Mouse (Mus musculus): Measurements from ENCODE around the gene Gpnmb. TPM values are rescaled to one million over a fixed set of nuclear protein-coding genes. Genes with fewer than 3 reads are reported as not detected.

Gpnmb gene
- polyA plus RNA-seq, 1 experiment: 0.07 TPM

- Histone ChIP-seq H3K4me1 (ENCODE audit: control insufficient read depth) (peaks cover 2% of the 10 kb centered on the region; the same call in 1 of the 2 replicates), H3K4me3 (replicated peaks) (no peak overlapping the region), H3K9me3 (ENCODE audit: control insufficient read depth, low read length) (peaks cover 8% of the 10 kb centered on the region; the same call in 1 of the 2 replicates), H3K36me3 (ENCODE audit: control insufficient read depth) (no peaks in the 10 kb centered on the region), H3K27me3 (ENCODE audit: control insufficient read depth) (no peaks in the 10 kb centered on the region)
- TF ChIP-seq TAL1 (IDR thresholded peaks at IDR 0.05; ENCODE audit: low read length): no peak
- TF ChIP-seq GATA1 (IDR thresholded peaks at IDR 0.05; ENCODE audit: low read length): no peak
These were observed 26.7 kb upstream of the Gpnmb start for GRCm38 (mm10) chr6:49009665-49010064.

DNA sequence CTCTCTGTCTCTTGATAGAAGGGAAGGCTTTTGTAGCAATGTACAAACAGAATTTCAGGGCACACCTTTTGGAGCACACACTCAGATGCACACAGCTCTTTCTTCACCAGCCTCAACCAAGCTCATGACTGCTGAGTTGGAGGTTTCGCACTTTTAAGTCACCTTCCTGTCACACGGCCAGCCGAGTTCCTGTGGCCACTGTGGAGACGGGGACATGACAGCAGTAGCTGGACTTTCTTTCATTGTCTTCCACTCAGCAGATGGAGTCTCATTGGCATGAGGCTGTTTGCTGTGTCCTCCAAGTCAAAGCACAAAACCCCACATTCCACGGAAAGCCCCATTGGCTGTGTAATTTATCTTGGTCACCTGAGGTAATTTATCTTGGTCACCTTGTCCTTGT lies 25.2 kb upstream of the Gpnmb start:
- peaks cover 2% of the 10 kb centered on the region; the same call in 1 of the 2 replicates for H3K4me1 ChIP-seq (ENCODE audit: control insufficient read depth)
- H3K27me3 ChIP-seq (ENCODE audit: control insufficient read depth): no peaks in the 10 kb centered on the region
- H3K9me3 ChIP-seq (ENCODE audit: control insufficient read depth, low read length): peaks cover 8% of the 10 kb centered on the region; the same call in 1 of the 2 replicates
- no peak overlapping the region for H3K4me3 ChIP-seq (replicated peaks)
- H3K36me3 ChIP-seq (ENCODE audit: control insufficient read depth): no peaks in the 10 kb centered on the region
- TF ChIP-seq TAL1 (IDR thresholded peaks at IDR 0.05; ENCODE audit: low read length): no peak
- TF ChIP-seq GATA1 (IDR thresholded peaks at IDR 0.05; ENCODE audit: low read length): no peak

DNA sequence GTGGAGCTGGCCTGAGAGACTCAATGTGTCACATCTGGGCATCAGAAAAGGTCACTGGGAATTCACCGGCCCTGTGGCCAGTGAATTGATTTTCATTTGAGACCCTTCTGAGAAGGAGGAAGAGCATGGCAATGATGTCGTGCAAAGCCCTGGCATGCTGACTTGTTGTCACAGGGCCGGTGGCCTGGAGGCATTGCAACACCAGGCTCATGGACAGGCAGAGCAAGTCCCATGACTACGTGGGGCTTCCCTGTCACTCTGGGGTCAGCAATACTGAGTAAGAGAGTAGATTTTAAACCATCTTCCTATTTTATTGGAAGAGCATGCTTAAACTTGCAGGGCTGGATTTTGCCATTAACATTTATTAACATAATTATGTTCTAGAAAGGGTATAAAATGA lies 23.3 kb upstream of the Gpnmb start:
- Histone ChIP-seq H3K36me3 (ENCODE audit: control insufficient read depth) (no peaks in the 10 kb centered on the region), H3K4me3 (replicated peaks) (no peak overlapping the region), H3K27me3 (ENCODE audit: control insufficient read depth) (no peaks in the 10 kb centered on the region), H3K9me3 (ENCODE audit: control insufficient read depth, low read length) (peaks cover 8% of the 10 kb centered on the region; the same call in 1 of the 2 replicates), H3K4me1 (ENCODE audit: control insufficient read depth) (peaks cover 2% of the 10 kb centered on the region; the same call in 1 of the 2 replicates)
- no peak for TF ChIP-seq TAL1 (IDR thresholded peaks at IDR 0.05; ENCODE audit: low read length)
- TF ChIP-seq GATA1 (IDR thresholded peaks at IDR 0.05; ENCODE audit: low read length): no peak

GRCm38 (mm10) chr6:49013458-49013857 lies 22.9 kb upstream of the Gpnmb start:
- Histone ChIP-seq H3K4me1 (ENCODE audit: control insufficient read depth) (no peaks in the 10 kb centered on the region), H3K27me3 (ENCODE audit: control insufficient read depth) (no peaks in the 10 kb centered on the region), H3K36me3 (ENCODE audit: control insufficient read depth) (no peaks in the 10 kb centered on the region), H3K4me3 (replicated peaks) (no peak overlapping the region), H3K9me3 (ENCODE audit: control insufficient read depth, low read length) (peaks cover 8% of the 10 kb centered on the region; the same call in 1 of the 2 replicates)
- TF ChIP-seq TAL1 (IDR thresholded peaks at IDR 0.05; ENCODE audit: low read length) (no peak), GATA1 (IDR thresholded peaks at IDR 0.05; ENCODE audit: low read length) (no peak)

GRCm38 (mm10) chr6:49017150-49017549 lies 19.2 kb upstream of the Gpnmb start:
- TF ChIP-seq GATA1 (IDR thresholded peaks at IDR 0.05; ENCODE audit: low read length) (no peak), TAL1 (IDR thresholded peaks at IDR 0.05; ENCODE audit: low read length) (no peak)
- H3K4me1 ChIP-seq (ENCODE audit: control insufficient read depth): no peaks in the 10 kb centered on the region
- no peaks in the 10 kb centered on the region for H3K9me3 ChIP-seq (ENCODE audit: control insufficient read depth, low read length)
- H3K4me3 ChIP-seq (replicated peaks): no peak overlapping the region
- no peaks in the 10 kb centered on the region for H3K36me3 ChIP-seq (ENCODE audit: control insufficient read depth)
- no peaks in the 10 kb centered on the region for H3K27me3 ChIP-seq (ENCODE audit: control insufficient read depth)

DNA sequence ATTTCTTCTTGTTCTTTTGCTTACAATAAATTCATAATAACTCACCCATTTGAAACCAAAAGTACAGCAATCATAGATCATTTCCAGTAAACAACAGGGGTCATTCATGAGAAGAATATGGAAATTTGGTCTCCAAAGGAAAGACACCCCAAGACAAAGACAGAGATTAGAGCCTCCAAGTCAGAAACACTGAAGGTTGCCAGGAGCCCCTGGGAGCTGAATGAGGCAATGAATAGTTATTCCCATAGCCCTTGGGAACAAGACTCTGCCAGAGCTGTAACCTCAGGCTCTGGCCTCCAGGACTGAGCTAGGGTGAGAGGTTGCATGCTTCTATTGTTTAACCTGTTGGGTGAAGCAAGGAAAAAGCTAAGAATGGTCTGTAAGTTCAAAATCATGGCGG lies 17.0 kb upstream of the Gpnmb start:
- no peak overlapping the region for H3K4me3 ChIP-seq (replicated peaks)
- no peaks in the 10 kb centered on the region for H3K36me3 ChIP-seq (ENCODE audit: control insufficient read depth)
- no peak for TF ChIP-seq TAL1 (IDR thresholded peaks at IDR 0.05; ENCODE audit: low read length)
- no peak for TF ChIP-seq GATA1 (IDR thresholded peaks at IDR 0.05; ENCODE audit: low read length)
- no peaks in the 10 kb centered on the region for H3K4me1 ChIP-seq (ENCODE audit: control insufficient read depth)
- no peaks in the 10 kb centered on the region for H3K9me3 ChIP-seq (ENCODE audit: control insufficient read depth, low read length)
- H3K27me3 ChIP-seq (ENCODE audit: control insufficient read depth): no peaks in the 10 kb centered on the region

GRCm38 (mm10) chr6:49021141-49022012 lies 15.0 kb upstream of the Gpnmb start:
- no peak for TF ChIP-seq TAL1 (IDR thresholded peaks at IDR 0.05; ENCODE audit: low read length)
- TF ChIP-seq GATA1 (IDR thresholded peaks at IDR 0.05; ENCODE audit: low read length): no peak
- H3K27me3 ChIP-seq (ENCODE audit: control insufficient read depth): no peaks in the 10 kb centered on the region

DNA sequence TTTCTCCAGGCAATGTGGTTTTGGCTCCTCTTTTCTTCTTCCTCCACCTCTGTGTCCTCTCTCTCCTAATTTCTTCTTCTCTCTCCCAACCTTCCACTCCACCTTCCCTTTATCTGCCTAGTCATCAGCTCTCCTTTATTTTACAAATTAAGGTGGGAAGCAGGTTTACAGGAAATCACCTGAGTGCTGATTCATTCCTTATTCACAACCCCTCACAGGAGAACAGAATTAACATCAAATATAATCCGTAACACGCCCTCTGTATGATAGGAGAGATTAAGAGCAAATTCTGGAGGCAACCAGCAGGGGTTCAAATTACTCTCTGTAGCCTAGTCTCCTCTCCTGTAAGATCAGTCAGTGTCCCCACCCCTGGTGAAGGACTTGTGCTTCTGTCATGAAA lies 14.0 kb upstream of the Gpnmb start:
- H3K36me3 ChIP-seq (ENCODE audit: control insufficient read depth): no peaks in the 10 kb centered on the region
- H3K4me3 ChIP-seq (replicated peaks): no peak overlapping the region
- no peaks in the 10 kb centered on the region for H3K9me3 ChIP-seq (ENCODE audit: control insufficient read depth, low read length)
- no peaks in the 10 kb centered on the region for H3K4me1 ChIP-seq (ENCODE audit: control insufficient read depth)
- H3K27me3 ChIP-seq (ENCODE audit: control insufficient read depth): no peaks in the 10 kb centered on the region
- TF ChIP-seq GATA1 (IDR thresholded peaks at IDR 0.05; ENCODE audit: low read length) (no peak), TAL1 (IDR thresholded peaks at IDR 0.05; ENCODE audit: low read length) (no peak)

More at GRCm38 (mm10) chr6:49021141-49022012, 15.0 kb upstream of the Gpnmb start:
- Histone ChIP-seq H3K4me1 (ENCODE audit: control insufficient read depth) (no peaks in the 10 kb centered on the region), H3K4me3 (replicated peaks) (no peak overlapping the region), H3K36me3 (ENCODE audit: control insufficient read depth) (no peaks in the 10 kb centered on the region), H3K9me3 (ENCODE audit: control insufficient read depth, low read length) (no peaks in the 10 kb centered on the region)

GRCm38 (mm10) chr6:49023315-49023714 lies 13.0 kb upstream of the Gpnmb start:
- no peaks in the 10 kb centered on the region for H3K9me3 ChIP-seq (ENCODE audit: control insufficient read depth, low read length)
- H3K27me3 ChIP-seq (ENCODE audit: control insufficient read depth): no peaks in the 10 kb centered on the region
- TF ChIP-seq TAL1 (IDR thresholded peaks at IDR 0.05; ENCODE audit: low read length) (no peak), GATA1 (IDR thresholded peaks at IDR 0.05; ENCODE audit: low read length) (no peak)
- no peaks in the 10 kb centered on the region for H3K4me1 ChIP-seq (ENCODE audit: control insufficient read depth)
- H3K4me3 ChIP-seq (replicated peaks): no peak overlapping the region
- H3K36me3 ChIP-seq (ENCODE audit: control insufficient read depth): no peaks in the 10 kb centered on the region
